Mouse (Mus musculus): ENCODE measurements around the gene Chrna3.

Chrna3 gene

GRCm38 (mm10) chr9:55003609-55004008 is 22.8 kb downstream of the Chrna3 start:
- no peak for DNase-seq (ENCODE audit: extremely low read depth, insufficient read length, low spot score)

- DNase-seq (ENCODE audit: extremely low read depth, insufficient read length, low spot score): no peak
Measured at GRCm38 (mm10) chr9:54995645-54996044, 30.7 kb downstream of the Chrna3 start.

GRCm38 (mm10) chr9:54994381-54994780 is 32.0 kb downstream of the Chrna3 start:
- no peak for DNase-seq (ENCODE audit: extremely low read depth, insufficient read length, low spot score)

GRCm38 (mm10) chr9:54990362-54990761 is 36.0 kb downstream of the Chrna3 start:
- no peak for DNase-seq (ENCODE audit: extremely low read depth, insufficient read length, low spot score)

GRCm38 (mm10) chr9:54982401-54982800 is 44.0 kb downstream of the Chrna3 start:
- no peak for DNase-seq (ENCODE audit: extremely low read depth, insufficient read length, low spot score)

- DNase-seq (ENCODE audit: extremely low read depth, insufficient read length, low spot score): no peak
Measured at GRCm38 (mm10) chr9:54981291-54982191, 44.8 kb downstream of the Chrna3 start.

GRCm38 (mm10) chr9:54980674-54981073 is 45.7 kb downstream of the Chrna3 start, which contains the start of gene Chrna5:
Gene Chrna5 (plus strand): TSS chr9:54980880.
- DNase-seq (ENCODE audit: extremely low read depth, insufficient read length, low spot score): no peak

- DNase-seq (ENCODE audit: extremely low read depth, insufficient read length, low spot score): no peak
Measured at GRCm38 (mm10) chr9:54969972-54970637, 56.3 kb downstream of the Chrna3 start.

GRCm38 (mm10) chr9:54963669-54964068 is 62.7 kb downstream of the Chrna3 start:
- no peak for DNase-seq (ENCODE audit: extremely low read depth, insufficient read length, low spot score)

- no peak for DNase-seq (ENCODE audit: extremely low read depth, insufficient read length, low spot score)
Measured at GRCm38 (mm10) chr9:54961059-54961458, 65.3 kb downstream of the Chrna3 start.
